Mouse (Mus musculus) liver, embryonic 14.5 days (tissue): ENCODE data around the gene Adamts20.

Experiments
- CTCF ChIP-seq: IDR thresholded peaks from 2 replicates; pipeline ENCODE4 v1.5.1; 2016; ENCODE audit warnings: antibody characterized with exemption, low read depth, control low read depth
- EP300 ChIP-seq: IDR thresholded peaks from 2 replicates; pipeline ENCODE4 v1.6.1; 2016; ENCODE audit warnings: antibody characterized with exemption, low read depth

DNA sequence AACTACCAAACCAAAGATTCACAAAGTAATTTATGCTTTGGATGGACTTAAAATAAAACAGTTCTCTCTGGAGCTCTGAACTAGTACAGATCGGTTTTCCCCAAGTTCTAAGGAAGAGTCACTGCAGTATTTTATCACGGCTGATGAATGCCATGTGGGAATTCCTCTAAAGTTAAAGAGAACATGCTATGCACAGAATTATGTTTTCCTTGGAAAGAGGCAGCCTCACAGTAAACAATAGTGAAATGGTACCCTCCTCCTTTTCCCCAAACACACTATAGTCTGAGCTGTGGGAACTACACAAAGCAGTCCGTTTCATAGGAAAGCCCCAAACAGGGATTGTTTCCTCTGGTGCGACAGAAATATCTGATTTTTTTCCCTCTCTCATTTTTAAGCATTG lies 171.1 kb downstream of the Adamts20 start:
- no peak for TF ChIP-seq CTCF
- TF ChIP-seq EP300, result no peak
